Mouse (Mus musculus) embryo, embryonic 9.5 days (tissue): Measurements from ENCODE around the gene Ranbp2.

Experiments
- DNase-seq: peaks from one replicate; pipeline ENCODE4 v3.0.0-alpha.2; 2017; ENCODE audit errors: extremely low spot score

The Ranbp2 gene

GRCm38 (mm10) chr10:58446384-58447279 is at the start of gene Ranbp2:
Gene Ranbp2, plus strand, starts transcription at chr10:58446920.
- DNase-seq, result peak; percentile 94

GRCm38 (mm10) chr10:58398941-58399340 is 47.8 kb upstream of the Ranbp2 start:
- no peak for DNase-seq

- no peak for DNase-seq
These were observed 44.9 kb upstream of the Ranbp2 start for GRCm38 (mm10) chr10:58401838-58402237.

- no peak for DNase-seq
These were observed 42.1 kb upstream of the Ranbp2 start for GRCm38 (mm10) chr10:58404639-58405038.

GRCm38 (mm10) chr10:58405285-58405948 is 41.3 kb upstream of the Ranbp2 start:
- no peak for DNase-seq

- DNase-seq, result no peak
These were observed 40.8 kb upstream of the Ranbp2 start for GRCm38 (mm10) chr10:58405949-58406305.

GRCm38 (mm10) chr10:58412331-58412730 is 34.4 kb upstream of the Ranbp2 start:
- no peak for DNase-seq

- DNase-seq, result no peak
These were observed 33.9 kb upstream of the Ranbp2 start for GRCm38 (mm10) chr10:58412852-58413251.

GRCm38 (mm10) chr10:58416702-58417101 is 30.0 kb upstream of the Ranbp2 start:
- DNase-seq, result no peak

- DNase-seq, result no peak
These were observed 28.3 kb upstream of the Ranbp2 start for GRCm38 (mm10) chr10:58418290-58418971.

- no peak for DNase-seq
These were observed 18.8 kb upstream of the Ranbp2 start for GRCm38 (mm10) chr10:58427930-58428329.

- DNase-seq, result peak; percentile 21
These were observed 870 bp upstream of the Ranbp2 start for GRCm38 (mm10) chr10:58445850-58446249.

- no peak for DNase-seq
These were observed 611 bp downstream of the Ranbp2 start for GRCm38 (mm10) chr10:58447280-58447781.

GRCm38 (mm10) chr10:58451575-58451974 is 4.9 kb downstream of the Ranbp2 start:
- no peak for DNase-seq

GRCm38 (mm10) chr10:58452185-58452584 is 5.5 kb downstream of the Ranbp2 start:
- DNase-seq, result no peak

GRCm38 (mm10) chr10:58459896-58460295 is 13.2 kb downstream of the Ranbp2 start:
- no peak for DNase-seq

- DNase-seq, result no peak
These were observed 30.5 kb downstream of the Ranbp2 start for GRCm38 (mm10) chr10:58477086-58477755.

GRCm38 (mm10) chr10:58478071-58478578 is 31.4 kb downstream of the Ranbp2 start:
- no peak for DNase-seq

GRCm38 (mm10) chr10:58479954-58480490 is 33.3 kb downstream of the Ranbp2 start:
- no peak for DNase-seq

GRCm38 (mm10) chr10:58491031-58491430 is 44.3 kb downstream of the Ranbp2 start:
- no peak for DNase-seq

GRCm38 (mm10) chr10:58495637-58496036 is 48.9 kb downstream of the Ranbp2 start:
- DNase-seq, result no peak
